Comparison of ENCODE assay signal across 7 mouse cellular contexts in the genomic region with DNA sequence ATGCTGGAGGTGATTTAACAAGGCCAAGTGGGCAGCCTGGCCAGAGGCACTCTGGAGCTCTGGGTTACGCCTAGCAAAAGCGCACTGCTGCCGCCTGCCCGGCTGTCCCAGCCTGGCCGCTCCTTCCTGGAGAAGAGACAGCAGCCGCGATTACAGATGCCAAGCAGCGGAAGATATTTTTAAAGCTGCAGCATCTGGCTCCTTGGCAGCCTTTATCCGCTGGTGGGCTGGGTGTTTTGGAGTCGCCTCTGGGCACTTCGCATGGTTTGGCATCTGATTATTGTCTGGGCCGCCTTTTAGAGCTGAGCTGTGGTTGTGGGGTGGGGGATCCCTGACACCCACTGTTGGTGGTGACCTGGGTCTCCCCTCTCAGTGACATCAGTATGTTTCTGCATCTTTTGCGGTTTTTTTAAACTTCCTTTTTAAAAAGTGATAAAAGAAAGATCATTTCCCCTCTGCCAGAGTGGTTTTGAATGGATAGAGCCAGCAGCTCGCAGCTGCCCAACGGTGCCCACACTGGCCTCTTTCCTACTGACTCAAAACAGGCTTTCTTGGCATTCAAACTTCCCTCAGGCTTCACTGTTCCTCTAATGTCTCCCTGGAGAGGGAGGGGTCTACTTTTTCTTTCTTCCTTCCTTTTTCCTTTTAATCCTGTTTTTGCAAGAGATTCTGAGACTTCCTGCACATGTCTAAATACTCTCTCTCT.
DNase-seq lines count a peak whose midpoint lies in the region; ATAC-seq and TF ChIP-seq lines count a peak whose summit lies in the region.

No protein-coding gene starts in this region.

- peak; percentile 17; the same call in 1 of the 2 replicates for TF ChIP-seq CTCF in lung, postnatal 0 days (IDR thresholded peaks at IDR 0.05)
- TF ChIP-seq CTCF in lung, adult 2 months (IDR thresholded peaks at IDR 0.05; ENCODE audit: insufficient read depth, low read length), result no peak
- peak; percentile 1; the same call in 1 of the 2 replicates for TF ChIP-seq CTCF in midbrain, postnatal 0 days (IDR thresholded peaks at IDR 0.05)

- H3K27me3 ChIP-seq in lung, postnatal 0 days (replicated peaks; ENCODE audit: insufficient read depth, low read length), result no peaks in the 10 kb centered on the region
- H3K27me3 ChIP-seq in embryonic facial prominence, embryonic 15.5 days, result no peaks in the 10 kb centered on the region; the same call in 1 of the 2 replicates
- H3K27me3 ChIP-seq in heart, embryonic 11.5 days (ENCODE audit: control insufficient read depth, insufficient read depth, low read length), result no peaks in the 10 kb centered on the region
- no peaks in the 10 kb centered on the region for H3K27me3 ChIP-seq in midbrain, postnatal 0 days (ENCODE audit: insufficient read depth, low read length)

- no peak for TF ChIP-seq POLR2A in lung, adult 2 months (IDR thresholded peaks at IDR 0.05; ENCODE audit: borderline replicate concordance, extremely low read depth, low read depth, low read length)

- no peaks in the 10 kb centered on the region for H3K4me1 ChIP-seq in lung, postnatal 0 days (ENCODE audit: insufficient read depth, low read depth, low read length)
- no peaks in the 10 kb centered on the region for H3K4me1 ChIP-seq in lung, adult 2 months (ENCODE audit: control insufficient read depth, insufficient read depth, low read length)
- H3K4me1 ChIP-seq in embryonic facial prominence, embryonic 15.5 days, result peaks cover 9% of the 10 kb centered on the region
- peaks cover 4% of the 10 kb centered on the region; the same call in 1 of the 2 replicates for H3K4me1 ChIP-seq in heart, embryonic 11.5 days (ENCODE audit: control insufficient read depth, insufficient read depth, low read length)
- no peaks in the 10 kb centered on the region for H3K4me1 ChIP-seq in midbrain, postnatal 0 days (ENCODE audit: insufficient read depth, low read length)

- H3K9me3 ChIP-seq in lung, postnatal 0 days (ENCODE audit: low read length), result no peaks in the 10 kb centered on the region
- H3K9me3 ChIP-seq in embryonic facial prominence, embryonic 15.5 days (replicated peaks), result no peaks in the 10 kb centered on the region
- H3K9me3 ChIP-seq in heart, embryonic 11.5 days (replicated peaks; ENCODE audit: control insufficient read depth, low read length), result no peaks in the 10 kb centered on the region
- no peaks in the 10 kb centered on the region for H3K9me3 ChIP-seq in midbrain, postnatal 0 days (ENCODE audit: low read length)

- DNase-seq in lung, postnatal 0 days (ENCODE audit: low spot score), result no peak
- no peak for DNase-seq in lung, adult 2 months
- DNase-seq in layer of hippocampus, postnatal 14 days (ENCODE audit: low spot score in 2 of 2), result peak; percentile 70 to 72
- DNase-seq in midbrain, postnatal 0 days (ENCODE audit: low spot score), result peak; percentile 86

- H3K36me3 ChIP-seq in lung, postnatal 0 days (ENCODE audit: insufficient read depth, low read length), result no peaks in the 10 kb centered on the region
- H3K36me3 ChIP-seq in embryonic facial prominence, embryonic 15.5 days, result no peaks in the 10 kb centered on the region
- no peaks in the 10 kb centered on the region for H3K36me3 ChIP-seq in heart, embryonic 11.5 days (ENCODE audit: control insufficient read depth, insufficient read depth, low read length)
- H3K36me3 ChIP-seq in midbrain, postnatal 0 days (ENCODE audit: insufficient read depth, low read length), result no peaks in the 10 kb centered on the region

- H3K9ac ChIP-seq in lung, postnatal 0 days (replicated peaks; ENCODE audit: low read depth), result no peak overlapping the region
- no peak overlapping the region for H3K9ac ChIP-seq in embryonic facial prominence, embryonic 15.5 days
- no peak overlapping the region for H3K9ac ChIP-seq in heart, embryonic 11.5 days (ENCODE audit: low read depth, low read length)
- H3K9ac ChIP-seq in midbrain, postnatal 0 days (replicated peaks; ENCODE audit: low read length, poor library complexity, severe bottlenecking), result 0 out of 2 replicates have a peak overlapping the region, but pooled peaks have one; percentile 25

- no peak for ATAC-seq in lung, postnatal 0 days
- ATAC-seq in embryonic facial prominence, embryonic 15.5 days (ENCODE audit: insufficient number of reproducible peaks, low FRiP score, low TSS enrichment, low read depth), result peak; percentile 73; the same call in 1 of the 2 replicates
- no peak for ATAC-seq in heart, embryonic 11.5 days (replicated peaks; ENCODE audit: insufficient number of reproducible peaks, low FRiP score, low TSS enrichment)
- ATAC-seq in midbrain, postnatal 0 days (ENCODE audit: low FRiP score), result peak; percentile 77
- no peak for ATAC-seq in erythroid progenitor cell, adult 5-6 weeks (replicated peaks; ENCODE audit: low FRiP score, poor library complexity, severe bottlenecking)

- TF ChIP-seq EP300 in lung, postnatal 0 days (IDR thresholded peaks at IDR 0.05), result no peak

- H3K4me2 ChIP-seq in lung, postnatal 0 days (replicated peaks; ENCODE audit: low read depth, low read length), result no peak overlapping the region
- H3K4me2 ChIP-seq in embryonic facial prominence, embryonic 15.5 days (replicated peaks), result peak overlapping the region; percentile 29; the same call in 1 of the 2 replicates
- peak overlapping the region; percentile 39 for H3K4me2 ChIP-seq in heart, embryonic 11.5 days
- H3K4me2 ChIP-seq in midbrain, postnatal 0 days (ENCODE audit: low read depth, low read length, poor library complexity, severe bottlenecking), result peak overlapping the region; percentile 39

- 56% methylated on average over 15 of the region's 15 CpGs for WGBS in lung, postnatal 0 days
- WGBS in lung, adult 2 months, result 43% methylated on average over 15 of the region's 15 CpGs
- WGBS in embryonic facial prominence, embryonic 15.5 days, result 17% methylated on average over 15 of the region's 15 CpGs
- 49% methylated on average over 15 of the region's 15 CpGs for WGBS in heart, embryonic 11.5 days (ENCODE audit: insufficient replicate concordance)
- WGBS in midbrain, postnatal 0 days, result 44% methylated on average over 15 of the region's 15 CpGs

- H3K27ac ChIP-seq in lung, postnatal 0 days (ENCODE audit: low read length), result no peak overlapping the region
- peak overlapping the region; percentile 48 for H3K27ac ChIP-seq in embryonic facial prominence, embryonic 15.5 days (replicated peaks)
- H3K27ac ChIP-seq in heart, embryonic 11.5 days (ENCODE audit: low read depth, low read length), result no peak overlapping the region
- peak overlapping the region; percentile 55; the same call in 1 of the 2 replicates for H3K27ac ChIP-seq in midbrain, postnatal 0 days (ENCODE audit: low read depth, low read length)

- no peak overlapping the region for H3K4me3 ChIP-seq in lung, postnatal 0 days (ENCODE audit: low read depth, low read length)
- no peak overlapping the region for H3K4me3 ChIP-seq in lung, adult 2 months (replicated peaks; ENCODE audit: extremely low read depth, low read depth, low read length)
- H3K4me3 ChIP-seq in embryonic facial prominence, embryonic 15.5 days (replicated peaks), result no peak overlapping the region
- H3K4me3 ChIP-seq in heart, embryonic 11.5 days (ENCODE audit: low read depth, low read length), result no peak overlapping the region
- no peak overlapping the region for H3K4me3 ChIP-seq in midbrain, postnatal 0 days (ENCODE audit: low read depth, low read length)

Comparison
In these comparisons a context has a peak if more than half of its experiments do, and no peak if none do; other contexts are left out.
1. ATAC-seq: peak in embryonic facial prominence, embryonic 15.5 days (single experiment) and midbrain, postnatal 0 days (single experiment); none in lung, postnatal 0 days (single experiment), heart, embryonic 11.5 days (single experiment) and erythroid progenitor cell, adult 5-6 weeks (single experiment).
2. DNase-seq: peak in layer of hippocampus, postnatal 14 days (2 of 2) and midbrain, postnatal 0 days (single experiment); none in lung, postnatal 0 days (single experiment) and lung, adult 2 months (single experiment).
3. H3K27ac ChIP-seq: peak in embryonic facial prominence, embryonic 15.5 days (single experiment) and midbrain, postnatal 0 days (single experiment); none in lung, postnatal 0 days (single experiment) and heart, embryonic 11.5 days (single experiment).